Mouse (Mus musculus): ENCODE results near the gene Zfp819. TPM values are rescaled to one million over a fixed set of nuclear protein-coding genes. Genes with fewer than 3 reads are reported as not detected.

Zfp819 gene
- polyA plus RNA-seq (2017; shearing (Covaris generic)), result not detected

DNA sequence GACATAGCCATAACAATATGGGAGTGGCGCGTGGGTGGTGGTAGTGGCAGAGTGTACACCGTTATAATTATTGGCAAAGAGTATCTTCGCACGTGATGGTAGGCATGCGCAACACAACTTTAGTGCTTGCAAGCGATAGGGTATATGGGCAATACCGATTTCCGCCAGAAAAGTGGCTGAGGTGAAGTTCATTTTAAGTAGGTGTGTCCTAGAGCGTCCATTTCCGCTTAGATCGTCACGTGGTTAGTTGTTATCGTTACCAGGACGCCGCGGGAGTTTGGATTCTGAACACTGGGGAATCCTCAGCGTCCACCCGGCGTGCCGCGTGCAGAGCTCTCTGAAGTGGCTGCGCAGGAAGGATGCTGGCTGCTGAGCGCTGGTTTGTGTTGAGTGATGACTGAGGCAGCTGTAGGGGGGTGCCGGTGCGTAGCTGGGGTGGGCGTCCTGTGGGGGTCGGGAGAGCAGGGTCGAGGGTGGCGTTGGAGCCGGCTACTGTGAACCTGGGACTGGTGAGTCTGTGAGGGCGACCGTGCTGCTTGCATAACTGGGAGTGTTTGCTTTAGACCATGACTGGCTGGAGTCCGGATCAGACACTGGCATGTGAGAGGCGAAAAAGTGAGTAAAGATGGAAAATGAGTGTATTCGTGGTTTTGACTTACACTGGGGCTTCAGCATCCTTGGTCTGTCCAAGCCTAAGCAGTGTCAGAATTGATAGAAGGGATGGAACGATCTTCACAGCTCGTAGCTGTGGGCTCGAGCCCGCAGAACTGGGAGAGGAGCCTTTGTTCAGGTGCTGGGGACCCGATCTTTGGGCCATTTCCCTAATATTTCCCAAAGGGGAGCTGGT is at the start of gene Zfp819:
Gene Zfp819, plus strand, starts transcription at position 274 of the 847 bp plus-strand sequence.

GRCm38 (mm10) chr7:43562006-43562633 is 44.8 kb upstream of the Zfp819 start, which contains the start of gene Zfp658:
TSS of gene Zfp658 (plus strand) at chr7:43562256.

GRCm38 (mm10) chr7:43579440-43580171 is 27.4 kb upstream of the Zfp819 start, which contains the start of gene Zfp719:
TSS of gene Zfp719 (plus strand) at chr7:43579610.

DNA sequence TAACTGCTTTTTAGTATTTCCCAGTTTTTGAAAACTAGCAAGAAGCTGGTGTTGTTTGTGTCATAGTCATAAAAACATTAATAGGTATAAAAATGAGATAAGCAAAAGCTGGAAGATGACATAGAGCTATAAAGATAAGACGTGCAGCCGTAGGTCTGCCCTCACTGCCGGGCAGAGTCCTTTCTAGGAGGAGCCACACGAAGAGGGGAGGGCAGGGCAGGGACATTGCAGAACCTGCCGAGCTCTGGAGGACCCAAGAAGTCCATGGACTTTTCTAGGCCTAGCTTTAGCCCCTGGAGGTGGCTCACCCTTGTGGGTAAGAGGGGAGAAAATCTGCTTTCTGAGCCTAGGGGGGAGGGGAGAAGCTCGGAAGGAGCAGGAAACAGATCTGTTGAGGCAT is 27.5 kb downstream of the Zfp819 start, which contains the start of gene Ceacam18:
Gene Ceacam18, plus strand, starts transcription at position 208 of the 400 bp plus-strand sequence.

GRCm38 (mm10) chr7:43660002-43660401 is 53.0 kb downstream of the Zfp819 start, which contains the start of gene Siglece:
TSS of gene Siglece (minus strand) at chr7:43660161.

Other genes with a start within 250 kb of the Zfp819 start
- not detected for gene Siglecg, start 199.0 kb upstream of the Zfp819 start, polyA plus RNA-seq (2017; shearing (Covaris generic))
- gene Lim2, start 179.5 kb upstream of the Zfp819 start, polyA plus RNA-seq (2017; shearing (Covaris generic)), result not detected
- 634 TPM for gene Nkg7, start 170.1 kb upstream of the Zfp819 start, polyA plus RNA-seq (2017; shearing (Covaris generic))
- not detected for gene Cldnd2, start 166.4 kb upstream of the Zfp819 start, polyA plus RNA-seq (2017; shearing (Covaris generic))
- 73.5 TPM for gene Etfb, start 163.1 kb upstream of the Zfp819 start, polyA plus RNA-seq (2017; shearing (Covaris generic))
- 0.50 TPM for gene Gm45233, start 163.0 kb upstream of the Zfp819 start, polyA plus RNA-seq (2017; shearing (Covaris generic))
- 3.8 TPM for gene Vsig10l, start 144.0 kb upstream of the Zfp819 start, polyA plus RNA-seq (2017; shearing (Covaris generic))
- not detected for gene Iglon5, start 117.1 kb upstream of the Zfp819 start, polyA plus RNA-seq (2017; shearing (Covaris generic))
- not detected for gene 4931406B18Rik, start 101.2 kb upstream of the Zfp819 start, polyA plus RNA-seq (2017; shearing (Covaris generic))
- gene Cd33, start 62.7 kb upstream of the Zfp819 start, polyA plus RNA-seq (2017; shearing (Covaris generic)), result not detected
- gene Zfp658, start 44.9 kb upstream of the Zfp819 start, polyA plus RNA-seq (2017; shearing (Covaris generic)), result 2.3 TPM
- gene Zfp719, start 27.6 kb upstream of the Zfp819 start, polyA plus RNA-seq (2017; shearing (Covaris generic)), result 4.0 TPM
- gene Ceacam18, start 27.5 kb downstream of the Zfp819 start, polyA plus RNA-seq (2017; shearing (Covaris generic)), result not detected
- 0.34 TPM for gene Siglece, start 53.0 kb downstream of the Zfp819 start, polyA plus RNA-seq (2017; shearing (Covaris generic))
- 4.2 TPM for gene Ctu1, start 64.8 kb downstream of the Zfp819 start, polyA plus RNA-seq (2017; shearing (Covaris generic))
- not detected for gene Klk14, start 83.2 kb downstream of the Zfp819 start, polyA plus RNA-seq (2017; shearing (Covaris generic))
- gene Klk13, start 105.4 kb downstream of the Zfp819 start, polyA plus RNA-seq (2017; shearing (Covaris generic)), result not detected
- not detected for gene Klk12, start 161.7 kb downstream of the Zfp819 start, polyA plus RNA-seq (2017; shearing (Covaris generic))
- gene Klk11, start 167.4 kb downstream of the Zfp819 start, polyA plus RNA-seq (2017; shearing (Covaris generic)), result not detected
- gene Klk10, start 173.9 kb downstream of the Zfp819 start, polyA plus RNA-seq (2017; shearing (Covaris generic)), result not detected
- not detected for gene Klk9, start 184.7 kb downstream of the Zfp819 start, polyA plus RNA-seq (2017; shearing (Covaris generic))
- 48.5 TPM for gene Klk8, start 190.4 kb downstream of the Zfp819 start, polyA plus RNA-seq (2017; shearing (Covaris generic))
- gene Klk7, start 204.1 kb downstream of the Zfp819 start, polyA plus RNA-seq (2017; shearing (Covaris generic)), result not detected
- not detected for gene Klk6, start 217.3 kb downstream of the Zfp819 start, polyA plus RNA-seq (2017; shearing (Covaris generic))
- gene Klk5, start 234.8 kb downstream of the Zfp819 start, polyA plus RNA-seq (2017; shearing (Covaris generic)), result not detected

Measured in effector memory CD4-positive, alpha-beta T cell, adult 5 months (primary cell).